Mouse (Mus musculus) hindbrain, postnatal 0 days (tissue): ENCODE measurements at regions not wholly inside any gene's neighbourhood (a gene's known extent, or its start where the extent isn't known, plus 50 kb on each side); places are given as distances from the start of the nearest gene placed in this dataset.

ENCODE experiments used
- ATAC-seq: fragments of 200-750 bp; cut with Nextera tagmentation; 2 replicates; pipeline ENCODE4 v1.8.0; 2017; ENCODE audit warnings: mild to moderate bottlenecking, moderate TSS enrichment, moderate library complexity
- DNase-seq: peaks from one replicate; pipeline ENCODE4 v3.0.0-alpha.2; 2015; ENCODE audit warnings: low spot score
- H3K27ac ChIP-seq: fragments of 300-500 bp; sonication (generic); 2 replicates; pipeline ENCODE4 v1.5.1; 2014; ENCODE audit warnings: mild to moderate bottlenecking
- H3K27me3 ChIP-seq: fragments of 300-500 bp; sonication (generic); 2 replicates; pipeline ENCODE4 v1.6.1; 2014; ENCODE audit warnings: low read length, mixed read lengths; ENCODE audit not compliant: insufficient read depth
- H3K36me3 ChIP-seq: fragments of 300-500 bp; sonication (generic); 2 replicates; pipeline ENCODE4 v1.6.1; 2014; ENCODE audit warnings: low read length, mixed read lengths; ENCODE audit not compliant: insufficient read depth
- H3K4me1 ChIP-seq: fragments of 300-500 bp; sonication (generic); 2 replicates; pipeline ENCODE4 v1.6.1; 2014; ENCODE audit warnings: antibody characterized with exemption, low read length, mixed read lengths; ENCODE audit not compliant: insufficient read depth
- H3K4me2 ChIP-seq: fragments of 300-500 bp; sonication (generic); 2 replicates; pipeline ENCODE4 v1.6.1; 2014; ENCODE audit warnings: low read depth, mild to moderate bottlenecking, low read length, moderate library complexity, mixed read lengths
- H3K4me3 ChIP-seq: fragments of 300-500 bp; sonication (generic); 2 replicates; pipeline ENCODE4 v1.5.1; 2014; ENCODE audit warnings: low read length
- H3K9ac ChIP-seq: fragments of 300-500 bp; sonication (generic); replicated peaks from 2 replicates; pipeline ENCODE4 v1.6.1; 2014; ENCODE audit warnings: mild to moderate bottlenecking, low read length, moderate library complexity, mixed read lengths
- H3K9me3 ChIP-seq: fragments of 300-500 bp; sonication (generic); 2 replicates; pipeline ENCODE4 v1.6.1; 2016; ENCODE audit warnings: low read length, mixed read lengths
- CTCF ChIP-seq: IDR thresholded peaks from 2 replicates; pipeline ENCODE4 v1.5.1; 2016; ENCODE audit warnings: antibody characterized with exemption, control low read depth, low read depth
- WGBS: fragments of 180-500 bp; shearing (Covaris S2); extraction: QIAGEN DNeasy Blood & Tissue Kit; methylation state at CpG from one replicate; pipeline ENCODE4 v1.1.7; 2014; 5-methylcytosine and 5-hydroxymethylcytosine counted together

- no peak overlapping the region for H3K27ac ChIP-seq
- 81% methylated on average over 8 of the region's 8 CpGs for WGBS
- H3K4me3 ChIP-seq = no peak overlapping the region
- H3K4me1 ChIP-seq = no peaks in the 10 kb centered on the region
- no peak for TF ChIP-seq CTCF
- ATAC-seq = no peak
- H3K9ac ChIP-seq = no peak overlapping the region
- H3K4me2 ChIP-seq = no peak overlapping the region
- H3K36me3 ChIP-seq = no peaks in the 10 kb centered on the region
- no peaks in the 10 kb centered on the region for H3K9me3 ChIP-seq
- no peak for DNase-seq
- no peaks in the 10 kb centered on the region for H3K27me3 ChIP-seq
These were observed 51.3 kb upstream of the S1pr1 start for GRCm38 (mm10) chr3:115766153-115766552.

DNA sequence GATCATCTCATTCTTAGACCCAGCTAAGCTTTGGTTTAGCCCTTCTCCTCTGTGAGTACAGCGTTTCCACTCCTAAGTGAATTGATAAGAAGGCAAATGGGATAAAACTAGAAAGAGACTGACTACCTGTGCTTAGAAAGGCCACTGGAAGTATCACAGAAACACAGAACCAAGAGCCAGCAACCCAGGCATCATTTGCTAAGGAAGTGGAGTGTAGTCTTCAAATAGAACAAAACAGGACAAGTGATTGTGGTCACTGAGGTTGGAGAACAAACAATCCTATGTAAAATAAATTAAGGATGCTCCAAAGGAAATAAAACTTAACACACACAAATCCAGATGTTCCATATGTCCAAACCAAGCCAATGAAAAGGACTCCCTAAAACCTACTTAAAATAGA lies 53.4 kb upstream of the S1pr1 start:
- Histone ChIP-seq H3K4me3 (no peak overlapping the region), H3K36me3 (no peaks in the 10 kb centered on the region), H3K9me3 (no peaks in the 10 kb centered on the region), H3K4me1 (no peaks in the 10 kb centered on the region), H3K27me3 (no peaks in the 10 kb centered on the region), H3K4me2 (no peak overlapping the region), H3K9ac (no peak overlapping the region), H3K27ac (no peak overlapping the region)
- WGBS = 94% methylated on average over 1 of the region's 1 CpGs
- no peak for TF ChIP-seq CTCF
- ATAC-seq (no peak), DNase-seq (no peak)

GRCm38 (mm10) chr3:115768761-115769530 lies 54.1 kb upstream of the S1pr1 start:
- TF ChIP-seq CTCF = no peak
- H3K9ac ChIP-seq = no peak overlapping the region
- H3K4me1 ChIP-seq = no peaks in the 10 kb centered on the region
- 70% methylated on average over 19 of the region's 19 CpGs for WGBS
- no peak for DNase-seq
- H3K27ac ChIP-seq = no peak overlapping the region
- H3K27me3 ChIP-seq = no peaks in the 10 kb centered on the region
- H3K36me3 ChIP-seq = no peaks in the 10 kb centered on the region
- H3K4me2 ChIP-seq = no peak overlapping the region
- no peak overlapping the region for H3K4me3 ChIP-seq
- H3K9me3 ChIP-seq = no peaks in the 10 kb centered on the region
- no peak for ATAC-seq

DNA sequence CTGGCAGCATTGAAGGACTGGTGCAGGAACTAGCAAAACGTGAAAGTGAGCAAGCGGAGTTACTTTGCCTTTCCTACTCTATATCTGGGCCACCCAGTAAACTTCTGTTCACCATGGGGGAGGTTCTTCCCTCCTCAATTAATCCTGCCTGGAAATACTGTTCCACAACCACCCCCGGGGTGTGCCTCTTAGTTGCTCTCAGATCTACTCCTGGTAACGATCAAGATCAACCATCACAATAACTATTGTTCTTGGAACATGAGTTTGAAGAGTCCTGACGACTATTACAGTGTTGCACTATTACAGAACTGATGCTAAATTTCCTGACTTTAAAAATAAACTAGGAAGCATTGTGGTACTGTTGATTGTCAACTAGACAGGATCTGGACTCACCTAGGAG lies 57.8 kb upstream of the S1pr1 start:
- DNase-seq (no peak), ATAC-seq (no peak)
- no peak for TF ChIP-seq CTCF
- WGBS = 81% methylated on average over 5 of the region's 5 CpGs
- no peak overlapping the region for H3K27ac ChIP-seq
- no peaks in the 10 kb centered on the region for H3K9me3 ChIP-seq
- H3K27me3 ChIP-seq = no peaks in the 10 kb centered on the region
- H3K4me3 ChIP-seq = no peak overlapping the region
- H3K4me1 ChIP-seq = no peaks in the 10 kb centered on the region
- no peaks in the 10 kb centered on the region for H3K36me3 ChIP-seq
- no peak overlapping the region for H3K4me2 ChIP-seq
- no peak overlapping the region for H3K9ac ChIP-seq

- no peak for ATAC-seq
- Histone ChIP-seq H3K4me3 (no peak overlapping the region), H3K4me1 (no peaks in the 10 kb centered on the region), H3K27me3 (no peaks in the 10 kb centered on the region), H3K27ac (no peak overlapping the region), H3K36me3 (no peaks in the 10 kb centered on the region), H3K9me3 (no peaks in the 10 kb centered on the region), H3K9ac (no peak overlapping the region), H3K4me2 (peak overlapping the region; percentile 37)
- TF ChIP-seq CTCF = no peak
- 43% methylated on average over 8 of the region's 8 CpGs for WGBS
- no peak for DNase-seq
These were observed 59.4 kb upstream of the S1pr1 start for GRCm38 (mm10) chr3:115774321-115774720.

DNA sequence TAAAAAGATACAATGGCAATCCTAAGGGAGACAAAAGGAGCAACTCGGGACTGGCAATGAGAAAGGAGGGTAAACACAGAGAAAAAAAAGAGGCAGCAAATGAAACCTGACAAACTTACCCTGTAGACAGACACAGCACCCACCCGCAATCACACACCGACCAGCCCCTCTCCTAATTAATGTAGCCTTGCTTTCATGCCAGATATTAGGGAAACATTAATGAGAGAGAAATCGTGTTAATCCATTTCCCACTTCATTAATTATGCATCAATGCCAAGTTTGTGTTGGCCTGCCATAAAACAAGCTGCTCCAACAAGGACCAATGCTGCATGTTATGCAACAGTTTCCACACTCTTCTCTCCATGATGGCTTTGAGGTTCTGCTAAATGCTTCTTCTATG lies 59.9 kb upstream of the S1pr1 start:
- 31% methylated on average over 4 of the region's 4 CpGs for WGBS

GRCm38 (mm10) chr3:115779144-115779890 lies 64.4 kb upstream of the S1pr1 start:
- no peaks in the 10 kb centered on the region for H3K27me3 ChIP-seq
- H3K36me3 ChIP-seq = no peaks in the 10 kb centered on the region
- no peak overlapping the region for H3K4me2 ChIP-seq
- H3K9ac ChIP-seq = no peak overlapping the region
- WGBS = 90% methylated on average over 10 of the region's 10 CpGs
- no peak overlapping the region for H3K27ac ChIP-seq
- no peaks in the 10 kb centered on the region for H3K4me1 ChIP-seq
- no peak overlapping the region for H3K4me3 ChIP-seq
- no peaks in the 10 kb centered on the region for H3K9me3 ChIP-seq
- ATAC-seq = no peak
- DNase-seq = no peak
- no peak for TF ChIP-seq CTCF

More for the DNA sequence above, 59.9 kb upstream of the S1pr1 start:
- Histone ChIP-seq H3K9ac (no peak overlapping the region), H3K27ac (no peak overlapping the region), H3K4me2 (peak overlapping the region; percentile 37), H3K9me3 (no peaks in the 10 kb centered on the region), H3K4me1 (no peaks in the 10 kb centered on the region), H3K4me3 (no peak overlapping the region), H3K36me3 (no peaks in the 10 kb centered on the region), H3K27me3 (no peaks in the 10 kb centered on the region)
- DNase-seq (no peak), ATAC-seq (no peak)
- no peak for TF ChIP-seq CTCF
